Mouse (Mus musculus) spleen, adult 2 months (tissue): Measurements from ENCODE around the gene Gmnn.

Experiments used
- CTCF ChIP-seq: fragments of 200-500 bp; IDR thresholded peaks from 2 replicates; pipeline ENCODE4 v1.5.1; 2011; ENCODE audit warnings: mild to moderate bottlenecking, inconsistent platforms; ENCODE audit not compliant: insufficient read depth, insufficient read length, insufficient replicate concordance; ENCODE audit errors: extremely low read depth
- POLR2A ChIP-seq: fragments of 200-500 bp; IDR thresholded peaks from 2 replicates; pipeline ENCODE4 v1.6.1; 2011; ENCODE audit warnings: low read depth, low read length, inconsistent platforms

DNA sequence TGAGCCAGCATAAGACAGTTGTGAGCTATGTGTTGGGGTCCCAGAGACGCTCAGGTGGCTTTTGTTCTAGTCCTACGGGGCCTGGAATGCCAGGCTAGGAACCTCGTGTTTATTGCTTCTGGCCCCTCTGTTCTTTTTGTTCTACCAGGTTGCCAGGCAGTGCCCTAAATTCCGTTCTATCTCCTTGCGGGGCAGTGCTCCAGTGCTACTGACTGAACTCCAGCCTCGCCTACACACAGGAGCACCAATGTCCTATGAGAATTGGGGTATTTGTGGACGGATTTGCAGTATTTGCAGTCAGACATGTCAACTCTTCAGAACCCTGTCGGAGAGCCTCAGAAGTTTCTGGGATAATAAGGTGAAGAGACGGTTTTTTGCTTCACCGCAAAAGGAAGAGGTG lies 20.7 kb downstream of the Gmnn start, which contains the start of gene Armh2:
- TF ChIP-seq POLR2A (no peak), CTCF (no peak)
